Mouse (Mus musculus) liver, embryonic 14.5 days (tissue): ENCODE measurements around the gene Ccl6. TPM values are rescaled to one million over a fixed set of nuclear protein-coding genes. Genes with fewer than 3 reads are reported as not detected.

Experiments used
- ATAC-seq: fragments of 200-750 bp; cut with Nextera tagmentation; 2 replicates; pipeline ENCODE4 v1.8.0; 2017; ENCODE audit warnings: moderate number of reproducible peaks, mild to moderate bottlenecking, moderate library complexity; ENCODE audit not compliant: insufficient read depth
- DNase-seq, 3 experiments: peaks; one replicate each; pipeline ENCODE4 v3.0.0-alpha.2; 2012 to 2013; ENCODE audit warnings: low read depth in 3 of 3, low spot score in 3 of 3
- H3K27ac ChIP-seq: fragments of 300-500 bp; sonication (generic); 2 replicates; pipeline ENCODE4 v1.5.1; 2014; ENCODE audit warnings: moderate library complexity, mild to moderate bottlenecking, control low read depth, inconsistent platforms
- H3K27me3 ChIP-seq: fragments of 300-500 bp; sonication (generic); 2 replicates; pipeline ENCODE4 v1.6.1; 2014; ENCODE audit warnings: mild to moderate bottlenecking, low read length, moderate library complexity; ENCODE audit not compliant: control insufficient read depth, insufficient read depth
- H3K36me3 ChIP-seq: fragments of 300-500 bp; sonication (generic); replicated peaks from 2 replicates; pipeline ENCODE4 v1.6.1; 2014; ENCODE audit warnings: low read depth; ENCODE audit not compliant: control insufficient read depth, insufficient read depth
- H3K4me1 ChIP-seq, 2 experiments: fragments of 200-500 bp in 1 of 2; fragments of 300-500 bp in 1 of 2; sonication (generic) in 1 of 2; replicated peaks; 2 replicates each; pipeline ENCODE4 v1.6.1; 2012 to 2014; ENCODE audit warnings: antibody characterized with exemption in 1 of 2, inconsistent platforms in 1 of 2, low read length in 1 of 2; ENCODE audit not compliant: control insufficient read depth in 2 of 2, insufficient read depth in 2 of 2
- H3K4me2 ChIP-seq: fragments of 300-500 bp; sonication (generic); 2 replicates; pipeline ENCODE4 v1.6.1; 2014; ENCODE audit warnings: low read depth, mild to moderate bottlenecking, control low read depth, moderate library complexity
- H3K4me3 ChIP-seq, 2 experiments: fragments of 200-500 bp in 1 of 2; fragments of 300-500 bp in 1 of 2; sonication (generic) in 1 of 2; 2 replicates each; pipeline ENCODE4 v1.5.1; 2012 to 2014; ENCODE audit warnings: low read depth in 2 of 2, low read length in 2 of 2, mild to moderate bottlenecking in 2 of 2, control low read depth in 1 of 2, inconsistent platforms in 1 of 2, moderate library complexity in 1 of 2; ENCODE audit not compliant: insufficient read depth in 1 of 2
- H3K9ac ChIP-seq: fragments of 300-500 bp; sonication (generic); replicated peaks from 2 replicates; pipeline ENCODE4 v1.6.1; 2014; ENCODE audit warnings: mild to moderate bottlenecking, control low read depth, moderate library complexity
- H3K9me3 ChIP-seq: fragments of 300-500 bp; sonication (generic); 2 replicates; pipeline ENCODE4 v1.6.1; 2016; ENCODE audit warnings: low read length, mixed read lengths; ENCODE audit not compliant: control insufficient read depth
- CTCF ChIP-seq: IDR thresholded peaks from 2 replicates; pipeline ENCODE4 v1.5.1; 2016; ENCODE audit warnings: antibody characterized with exemption, low read depth, control low read depth
- EP300 ChIP-seq: IDR thresholded peaks from 2 replicates; pipeline ENCODE4 v1.6.1; 2016; ENCODE audit warnings: antibody characterized with exemption, low read depth
- WGBS: fragments of 180-500 bp; shearing (Covaris S2); extraction: QIAGEN DNeasy Blood & Tissue Kit; methylation state at CpG from one replicate; pipeline ENCODE4 v1.1.7; 2014; ENCODE audit not compliant: insufficient replicate concordance; 5-methylcytosine and 5-hydroxymethylcytosine counted together
- polyA plus RNA-seq, 2 experiments: library from polyadenylated mRNA; depleted of rRNA in 1 of 2; stranded (reverse) in 1 of 2; unstranded in 1 of 2; fragments of >200 nt; fragmentation: Nextera tagmentation in 1 of 2; extraction: Ambion mirVana in 1 of 2; gene quantifications; 2 replicates each; pipeline versions ENCODE4 v1.2.1 to v1.2.3; 2012 to 2014

Gene Ccl6
- polyA plus RNA-seq, 2 experiments: 2.6 to 12.7 TPM

GRCm38 (mm10) chr11:83636742-83637235 lies 43.9 kb upstream of the Ccl6 start:
- ATAC-seq (no peak), DNase-seq (no peak)
- TF ChIP-seq EP300 (no peak), CTCF (no peak)
- H3K27me3 ChIP-seq: no peaks in the 10 kb centered on the region
- H3K4me1 ChIP-seq: no peaks in the 10 kb centered on the region
- H3K27ac ChIP-seq: no peak overlapping the region
- no peaks in the 10 kb centered on the region for H3K9me3 ChIP-seq
- H3K36me3 ChIP-seq: no peaks in the 10 kb centered on the region
- WGBS: 55% methylated on average over 1 of the region's 1 CpGs
- no peak overlapping the region for H3K9ac ChIP-seq
- no peak overlapping the region for H3K4me2 ChIP-seq
- H3K4me3 ChIP-seq: no peak overlapping the region

- Histone ChIP-seq H3K4me1 (no peaks in the 10 kb centered on the region), H3K36me3 (no peaks in the 10 kb centered on the region), H3K4me3 (no peak overlapping the region), H3K27me3 (no peaks in the 10 kb centered on the region), H3K27ac (no peak overlapping the region), H3K9ac (no peak overlapping the region), H3K9me3 (no peaks in the 10 kb centered on the region), H3K4me2 (no peak overlapping the region)
- ATAC-seq (no peak), DNase-seq (no peak)
- WGBS: 74% methylated on average over 2 of the region's 2 CpGs
- TF ChIP-seq CTCF: no peak
- TF ChIP-seq EP300: no peak
Measured at GRCm38 (mm10) chr11:83634898-83635297, 42.0 kb upstream of the Ccl6 start.

GRCm38 (mm10) chr11:83634425-83634824 lies 41.5 kb upstream of the Ccl6 start:
- WGBS: 41% methylated on average over 4 of the region's 4 CpGs

GRCm38 (mm10) chr11:83632744-83633143 lies 39.9 kb upstream of the Ccl6 start:
- Histone ChIP-seq H3K27ac (no peak overlapping the region), H3K4me1 (no peaks in the 10 kb centered on the region), H3K36me3 (no peaks in the 10 kb centered on the region), H3K9ac (no peak overlapping the region), H3K9me3 (no peaks in the 10 kb centered on the region), H3K27me3 (no peaks in the 10 kb centered on the region), H3K4me2 (no peak overlapping the region), H3K4me3 (no peak overlapping the region)
- TF ChIP-seq CTCF (peak; percentile 53), EP300 (no peak)
- DNase-seq (no peak), ATAC-seq (no peak)
- WGBS: 35% methylated on average over 4 of the region's 4 CpGs

More at GRCm38 (mm10) chr11:83634425-83634824, 41.5 kb upstream of the Ccl6 start:
- no peaks in the 10 kb centered on the region for H3K4me1 ChIP-seq
- no peaks in the 10 kb centered on the region for H3K36me3 ChIP-seq
- no peak for TF ChIP-seq CTCF
- TF ChIP-seq EP300: no peak
- H3K9me3 ChIP-seq: no peaks in the 10 kb centered on the region
- no peak overlapping the region for H3K4me3 ChIP-seq
- no peaks in the 10 kb centered on the region for H3K27me3 ChIP-seq
- no peak for ATAC-seq
- H3K27ac ChIP-seq: no peak overlapping the region
- no peak for DNase-seq
- H3K9ac ChIP-seq: no peak overlapping the region
- H3K4me2 ChIP-seq: no peak overlapping the region

- Histone ChIP-seq H3K9me3 (no peaks in the 10 kb centered on the region), H3K36me3 (no peaks in the 10 kb centered on the region), H3K4me3 (no peak overlapping the region), H3K4me2 (no peak overlapping the region), H3K4me1 (no peaks in the 10 kb centered on the region), H3K9ac (no peak overlapping the region), H3K27me3 (no peaks in the 10 kb centered on the region), H3K27ac (no peak overlapping the region)
- ATAC-seq (no peak), DNase-seq (no peak)
- WGBS: 51% methylated on average over 2 of the region's 2 CpGs
- TF ChIP-seq CTCF: no peak
- no peak for TF ChIP-seq EP300
Measured at GRCm38 (mm10) chr11:83631065-83631464, 38.2 kb upstream of the Ccl6 start.
